Mouse (Mus musculus) lung, adult 18-20 months (tissue): ENCODE results near the gene Eef2k.
"Not testable (repeated sequence)": the region's sequence is repeated elsewhere in the genome, so short reads cannot be mapped to it uniquely, and the experiment has no call there.

ENCODE experiments used
- DNase-seq, 2 experiments: peaks; one replicate each; pipeline ENCODE4 v3.0.0; 2022; ENCODE audit warnings: mixed read lengths in 2 of 2

The Eef2k gene

GRCm38 (mm10) chr7:120882674-120883073 is 40.0 kb downstream of the Eef2k start:
- no peak for DNase-seq

- DNase-seq = no peak
Measured at GRCm38 (mm10) chr7:120883523-120884290, 41.1 kb downstream of the Eef2k start.

GRCm38 (mm10) chr7:120884746-120885145 is 42.1 kb downstream of the Eef2k start:
- no peak for DNase-seq

GRCm38 (mm10) chr7:120893123-120893522 is 50.5 kb downstream of the Eef2k start:
- no peak for DNase-seq

- no peak for DNase-seq
Measured at GRCm38 (mm10) chr7:120897054-120897453, 54.4 kb downstream of the Eef2k start.

- no peak for DNase-seq
Measured at GRCm38 (mm10) chr7:120897711-120898335, 55.2 kb downstream of the Eef2k start.

- no peak for DNase-seq
Measured at GRCm38 (mm10) chr7:120900191-120900590, 57.6 kb downstream of the Eef2k start.

- DNase-seq = no peak
Measured at GRCm38 (mm10) chr7:120901701-120902100, 59.1 kb downstream of the Eef2k start.

GRCm38 (mm10) chr7:120902931-120903330 is 60.3 kb downstream of the Eef2k start:
- DNase-seq = no peak

- DNase-seq = not testable (repeated sequence)
Measured at GRCm38 (mm10) chr7:120910172-120910571, 67.5 kb downstream of the Eef2k start.

GRCm38 (mm10) chr7:120911268-120911667 is 68.6 kb downstream of the Eef2k start:
- not testable (repeated sequence) for DNase-seq

GRCm38 (mm10) chr7:120913332-120913731 is 70.7 kb downstream of the Eef2k start:
- no peak for DNase-seq

- DNase-seq = no peak
Measured at GRCm38 (mm10) chr7:120916262-120916875, 73.7 kb downstream of the Eef2k start.

- no peak for DNase-seq
Measured at GRCm38 (mm10) chr7:120917279-120917591, 74.6 kb downstream of the Eef2k start.

GRCm38 (mm10) chr7:120917592-120918461 is 75.2 kb downstream of the Eef2k start, which contains the start of gene Polr3e:
Gene Polr3e, plus strand, starts transcription at chr7:120917744.
- peak; percentile 99 for DNase-seq

GRCm38 (mm10) chr7:120918526-120918962 is 75.9 kb downstream of the Eef2k start:
- peak; percentile 55 to 75 for DNase-seq

- DNase-seq = no peak
Measured at GRCm38 (mm10) chr7:120933110-120933509, 90.5 kb downstream of the Eef2k start.

- DNase-seq = no peak
Measured at GRCm38 (mm10) chr7:120933680-120934195, 91.1 kb downstream of the Eef2k start.

GRCm38 (mm10) chr7:120934716-120935115 is 92.1 kb downstream of the Eef2k start:
- peak; percentile 30 to 51 for DNase-seq

GRCm38 (mm10) chr7:120936522-120936921 is 93.9 kb downstream of the Eef2k start:
- DNase-seq = no peak

GRCm38 (mm10) chr7:120938206-120938605 is 95.6 kb downstream of the Eef2k start:
- no peak for DNase-seq

GRCm38 (mm10) chr7:120940343-120940742 is 97.7 kb downstream of the Eef2k start:
- DNase-seq = no peak

GRCm38 (mm10) chr7:120941214-120941613 is 98.6 kb downstream of the Eef2k start:
- no peak for DNase-seq
